Mouse (Mus musculus) bone marrow macrophage, adult 2 months (primary cell): Measurements from ENCODE around the gene Ier5l.

Source experiments
- CTCF ChIP-seq: IDR thresholded peaks from 2 replicates; pipeline ENCODE4 v1.5.1; 2012; ENCODE audit warnings: low read depth, mild to moderate bottlenecking, low read length, moderate library complexity
- POLR2A ChIP-seq: IDR thresholded peaks from 2 replicates; pipeline ENCODE4 v1.6.1; 2012; ENCODE audit warnings: mild to moderate bottlenecking, low read depth, low read length, borderline replicate concordance

GRCm38 (mm10) chr2:30440211-30440700 is 33.8 kb downstream of the Ier5l start:
- TF ChIP-seq POLR2A = no peak
- no peak for TF ChIP-seq CTCF
